Mouse (Mus musculus): Measurements from ENCODE around the gene Ern2. TPM values are rescaled to one million over a fixed set of nuclear protein-coding genes. Genes with fewer than 3 reads are reported as not detected.

The Ern2 gene
- not detected in 2 replicates for total RNA-seq (2012; rRNA removed)
- polyA plus RNA-seq (2012; ENCODE audit: insufficient read depth in 1 of 2, insufficient read length in 2 of 2, low read depth in 1 of 2, low replicate concordance in 2 of 2, missing spikeins in 1 of 2): not detected

DNA sequence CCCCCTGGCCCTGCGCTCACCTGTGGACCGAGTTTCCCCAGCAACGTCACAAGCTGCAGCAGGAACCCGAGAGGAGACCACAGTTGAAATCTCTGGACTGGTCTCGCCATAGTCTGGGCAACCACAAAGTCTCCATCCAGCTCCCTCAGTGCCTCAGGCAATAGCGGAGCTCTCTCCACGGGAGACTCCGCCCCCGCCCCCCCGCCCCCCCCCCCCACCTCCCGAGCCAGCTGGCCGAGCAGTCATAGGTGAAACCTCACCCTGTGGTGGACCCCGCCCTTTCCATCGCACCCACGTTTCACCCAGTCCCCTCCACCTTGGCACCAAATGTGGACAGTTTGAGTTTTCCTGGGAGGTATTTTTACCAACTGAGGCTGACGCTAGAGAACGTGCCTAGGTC lies at the start of gene Ern2:
Gene Ern2, minus strand, starts transcription at position 165 of the 400 bp plus-strand sequence.
- H3K79me2 ChIP-seq (ENCODE audit: control insufficient read depth, insufficient read depth, low read length, poor library complexity): no peaks in the 10 kb centered on the region
- H3K27me3 ChIP-seq (ENCODE audit: control insufficient read depth in 1 of 2, insufficient read depth in 2 of 2, low read length in 2 of 2): no peaks in the 10 kb centered on the region; a peak in 2 of 4 replicates
- no peak within 1 kb of the TSS for H3K4me3 ChIP-seq (ENCODE audit: control insufficient read depth in 1 of 2, insufficient read depth in 1 of 2, low read depth in 2 of 2, low read length in 2 of 2)
- no peak for DNase-seq (ENCODE audit: low read depth, low spot score)
- no peak within 1 kb of the TSS for H3K27ac ChIP-seq (ENCODE audit: control insufficient read depth, low read depth, low read length)
- no peaks in the 10 kb centered on the region for H3K9me3 ChIP-seq (replicated peaks; ENCODE audit: insufficient read depth, low read length)
- TF ChIP-seq MYC (IDR thresholded peaks at IDR 0.05; ENCODE audit: low read depth, low read length) (no peak), UBTF (IDR thresholded peaks at IDR 0.05; ENCODE audit: borderline replicate concordance, insufficient read depth, low read depth, low read length) (no peak), ZMIZ1 (IDR thresholded peaks at IDR 0.05; ENCODE audit: low read depth, low read length) (no peak), ZC3H11A (IDR thresholded peaks at IDR 0.05; ENCODE audit: low read depth, low read length) (no peak), MAFK (IDR thresholded peaks at IDR 0.05; ENCODE audit: borderline replicate concordance, low read depth, low read length) (no peak), MYB (IDR thresholded peaks at IDR 0.05; ENCODE audit: low read depth, low read length) (no peak), NRF1 (IDR thresholded peaks at IDR 0.05; ENCODE audit: insufficient read depth, low read depth, low read length, poor library complexity, severe bottlenecking) (no peak), ZKSCAN1 (IDR thresholded peaks at IDR 0.05; ENCODE audit: low read depth, low read length) (no peak), SMC3 (IDR thresholded peaks at IDR 0.05; ENCODE audit: low read depth, low read length) (no peak), JUND (IDR thresholded peaks at IDR 0.05; ENCODE audit: low read depth, low read length) (no peak), USF1 (IDR thresholded peaks at IDR 0.05; ENCODE audit: low read depth, low read length) (no peak), POLR2AphosphoS2 (IDR thresholded peaks at IDR 0.05; ENCODE audit: low read length) (no peak), GATA1 (IDR thresholded peaks at IDR 0.05; ENCODE audit: low read depth, low read length) (no peak)
- no peak within 1 kb of the TSS for H3K9ac ChIP-seq (ENCODE audit: control insufficient read depth, low read depth, low read length, poor library complexity, severe bottlenecking)
- H3K4me1 ChIP-seq (ENCODE audit: control insufficient read depth in 1 of 2, insufficient read depth in 2 of 2, low read length in 2 of 2): no peaks in the 10 kb centered on the region
- no peaks in the 10 kb centered on the region for H3K36me3 ChIP-seq (ENCODE audit: control insufficient read depth in 1 of 2, insufficient read depth in 2 of 2, low read length in 2 of 2)

DNA sequence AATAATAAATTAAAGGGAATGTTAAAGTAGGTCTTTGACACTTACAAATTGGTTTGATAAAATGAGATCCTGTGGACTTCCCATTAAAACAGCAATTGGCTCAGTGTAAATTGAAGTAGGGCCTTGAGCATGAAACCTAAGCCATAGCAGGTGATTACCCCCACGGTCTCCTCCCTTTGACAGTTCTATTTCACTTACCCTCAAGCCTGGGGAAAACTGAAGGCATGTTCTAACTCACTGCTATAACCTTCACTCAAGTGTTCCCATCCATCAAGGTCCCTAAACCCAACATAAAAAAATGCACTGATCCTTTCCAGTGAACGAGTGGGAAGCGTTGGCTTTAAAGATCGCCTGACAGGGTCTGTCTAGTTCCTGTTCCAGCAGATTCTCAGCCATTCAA lies 44.9 kb upstream of the Ern2 start:
- Histone ChIP-seq H3K27ac (ENCODE audit: control insufficient read depth, low read depth, low read length) (no peak overlapping the region), H3K27me3 (ENCODE audit: control insufficient read depth in 1 of 2, insufficient read depth in 2 of 2, low read length in 2 of 2) (no peaks in the 10 kb centered on the region; a peak in 1 of 4 replicates), H3K36me3 (ENCODE audit: control insufficient read depth in 1 of 2, insufficient read depth in 2 of 2, low read length in 2 of 2) (no peaks in the 10 kb centered on the region), H3K9ac (ENCODE audit: control insufficient read depth, low read depth, low read length, poor library complexity, severe bottlenecking) (no peak overlapping the region), H3K79me2 (ENCODE audit: control insufficient read depth, insufficient read depth, low read length, poor library complexity) (no peaks in the 10 kb centered on the region), H3K4me1 (ENCODE audit: control insufficient read depth in 1 of 2, insufficient read depth in 2 of 2, low read length in 2 of 2) (no peaks in the 10 kb centered on the region), H3K4me3 (ENCODE audit: control insufficient read depth in 1 of 2, insufficient read depth in 1 of 2, low read depth in 2 of 2, low read length in 2 of 2) (no peak overlapping the region), H3K9me3 (replicated peaks; ENCODE audit: insufficient read depth, low read length) (no peaks in the 10 kb centered on the region)
- TF ChIP-seq MYC (IDR thresholded peaks at IDR 0.05; ENCODE audit: low read depth, low read length) (no peak), NELFE (IDR thresholded peaks at IDR 0.05; ENCODE audit: low read depth, low read length) (no peak), JUND (IDR thresholded peaks at IDR 0.05; ENCODE audit: low read depth, low read length) (no peak), MAFK (IDR thresholded peaks at IDR 0.05; ENCODE audit: borderline replicate concordance, low read depth, low read length) (no peak), NRF1 (IDR thresholded peaks at IDR 0.05; ENCODE audit: insufficient read depth, low read depth, low read length, poor library complexity, severe bottlenecking) (no peak), MYB (IDR thresholded peaks at IDR 0.05; ENCODE audit: low read depth, low read length) (no peak), HCFC1 (IDR thresholded peaks at IDR 0.05; ENCODE audit: low read depth, low read length) (no peak), EP300 (IDR thresholded peaks at IDR 0.05; ENCODE audit: low read depth in 1 of 2, low read length in 2 of 2) (no peak), ELF1 (IDR thresholded peaks at IDR 0.05; ENCODE audit: low read depth, low read length) (no peak), KAT2A (conservative IDR thresholded peaks at IDR 0.05; ENCODE audit: low read depth, low read length) (no peak), POLR2A (IDR thresholded peaks at IDR 0.05; ENCODE audit: control insufficient read depth in 1 of 2, insufficient read depth in 1 of 2, low read depth in 1 of 2, low read length in 2 of 2, poor library complexity in 1 of 2) (no peak), ZNF384 (IDR thresholded peaks at IDR 0.05; ENCODE audit: low read depth, low read length) (no peak), CHD2 (IDR thresholded peaks at IDR 0.05; ENCODE audit: low read length) (no peak), SIN3A (IDR thresholded peaks at IDR 0.05; ENCODE audit: low read length) (no peak)
- DNase-seq (ENCODE audit: low read depth, low spot score): no peak
